Mouse (Mus musculus) heart, postnatal 4 days (tissue): ENCODE measurements around the gene Clca4b. TPM values are rescaled to one million over a fixed set of nuclear protein-coding genes. Genes with fewer than 3 reads are reported as not detected.
"Not testable (repeated sequence)": the region's sequence is repeated elsewhere in the genome, so short reads cannot be mapped to it uniquely, and the experiment has no call there.

Source experiments
- DNase-seq: peaks from one replicate; pipeline ENCODE4 v3.0.0; 2021
- total RNA-seq, 2 experiments: library from RNA; stranded (reverse); gene quantifications; 2 replicates each; pipeline ENCODE4 v1.2.3; 2021

Clca4b gene
- total RNA-seq: not detected

DNA sequence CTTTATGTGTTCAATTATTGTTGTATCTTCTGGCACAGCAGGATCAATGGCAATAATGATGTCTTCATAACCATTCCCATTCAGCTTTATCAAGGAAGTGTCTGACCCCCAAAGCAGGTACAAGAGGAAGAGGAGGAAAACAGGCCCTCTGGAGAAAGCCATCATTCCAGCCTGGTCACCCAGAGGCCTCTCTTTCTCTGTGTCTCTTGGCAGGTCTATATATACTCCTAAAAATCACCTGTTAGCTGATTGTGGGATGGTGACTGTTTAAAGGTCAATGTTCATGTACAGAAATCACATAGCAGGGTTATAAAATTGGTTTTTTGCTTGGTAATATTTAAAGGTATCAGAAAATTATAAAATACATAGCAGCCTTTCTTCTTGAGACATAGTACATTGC is at the start of gene Clca4b:
Gene Clca4b, minus strand, starts transcription at position 195 of the 400 bp plus-strand sequence.
- no peak for DNase-seq

DNA sequence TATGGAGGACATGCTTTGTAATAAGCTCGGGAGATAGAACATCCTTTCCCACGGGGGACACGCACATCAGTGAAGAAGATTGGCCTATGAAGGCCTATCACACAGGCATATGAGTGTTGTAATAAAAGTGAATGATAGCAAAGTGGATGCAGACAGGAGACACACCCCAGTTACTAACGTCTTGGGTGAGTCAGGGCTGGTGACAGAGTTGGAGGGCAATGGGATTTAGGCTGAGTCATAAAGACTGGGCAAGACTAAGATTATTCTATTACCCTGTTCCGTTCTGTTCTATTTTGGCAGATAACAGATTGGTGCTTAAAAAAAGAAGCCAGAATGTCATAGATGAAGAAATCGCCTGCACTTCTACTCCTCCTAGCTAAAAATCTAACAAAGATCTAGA is 48.2 kb upstream of the Clca4b start:
- no peak for DNase-seq

DNA sequence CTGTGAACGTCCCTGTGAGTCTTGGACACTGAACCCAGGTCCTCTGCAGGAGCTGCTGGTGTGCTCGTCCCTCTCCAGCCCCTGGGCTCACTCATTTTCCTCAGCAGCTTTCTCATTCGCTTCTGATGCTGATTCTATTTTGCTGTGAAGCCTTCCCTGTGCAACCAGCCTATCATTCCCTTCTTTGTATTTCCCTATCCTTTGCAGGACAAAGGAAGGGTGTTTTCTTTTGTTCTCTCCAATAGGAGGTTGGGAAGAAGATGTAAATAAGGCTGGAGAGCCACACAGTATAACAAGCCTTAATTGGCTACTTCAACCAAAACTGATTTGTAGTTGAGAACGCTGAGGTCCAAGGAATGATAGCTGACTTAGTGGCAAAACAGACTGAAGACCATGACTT is 45.3 kb upstream of the Clca4b start:
- no peak for DNase-seq

- DNase-seq: no peak
These were observed 43.8 kb upstream of the Clca4b start for GRCm38 (mm10) chr3:144976091-144976490.

GRCm38 (mm10) chr3:144974945-144975344 is 42.6 kb upstream of the Clca4b start, which contains the start of gene Clca4a:
Clca4a (minus strand) TSS chr3:144975045.
- DNase-seq: no peak

DNA sequence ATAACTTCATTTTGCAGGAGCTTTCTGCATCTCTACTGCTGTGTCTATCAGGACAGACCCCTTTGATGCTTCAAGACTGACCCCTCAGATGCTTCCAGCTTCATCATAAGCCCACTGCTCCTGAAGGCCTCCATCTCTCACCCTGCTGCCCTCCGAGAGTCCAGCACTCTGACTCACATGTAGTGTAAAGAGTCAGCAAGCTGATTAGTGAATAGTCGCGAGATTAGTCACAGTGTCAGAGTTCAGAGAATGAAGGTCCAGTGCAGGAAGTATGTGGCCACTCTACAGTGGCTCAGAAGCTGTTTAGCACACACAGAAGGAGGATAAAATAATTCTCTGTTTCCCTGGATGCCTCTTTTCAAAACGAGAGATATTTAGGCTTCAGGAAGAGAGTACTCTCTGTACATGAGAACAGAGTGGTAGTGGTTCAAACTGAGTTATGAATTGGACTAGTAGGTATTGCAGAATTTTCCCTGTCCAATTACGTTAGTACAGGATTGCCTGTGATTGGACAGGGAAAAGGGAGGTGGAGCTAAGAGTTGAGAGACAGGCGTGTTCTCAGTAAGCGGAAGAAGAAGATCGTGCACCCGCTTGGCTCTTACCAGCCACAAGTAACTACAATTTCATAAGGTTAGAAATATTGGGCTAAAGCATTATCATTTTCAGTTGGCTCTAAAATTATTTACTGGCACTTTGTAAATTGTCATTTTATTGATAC is 39.4 kb upstream of the Clca4b start:
- DNase-seq: no peak

DNA sequence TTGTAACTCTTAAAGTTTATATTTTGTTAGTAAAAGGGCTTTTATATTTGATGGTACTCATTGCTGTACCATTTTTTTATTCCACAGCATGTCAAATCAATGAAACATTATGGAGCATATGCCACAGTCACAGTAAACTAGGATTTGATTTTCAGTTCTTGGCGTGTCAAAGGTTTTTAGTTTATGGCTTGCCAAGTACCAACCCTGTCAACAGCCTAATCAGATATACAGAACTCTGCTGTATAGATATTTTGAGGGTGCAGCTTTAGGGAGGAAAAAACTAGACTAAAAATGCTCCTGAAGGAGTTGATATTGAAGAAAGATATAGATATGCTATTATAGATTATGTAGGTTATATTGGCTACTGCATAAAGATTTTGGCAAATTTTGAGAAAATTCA is 37.4 kb upstream of the Clca4b start:
- no peak for DNase-seq

- no peak for DNase-seq
These were observed 33.7 kb upstream of the Clca4b start for GRCm38 (mm10) chr3:144966074-144966473.

DNA sequence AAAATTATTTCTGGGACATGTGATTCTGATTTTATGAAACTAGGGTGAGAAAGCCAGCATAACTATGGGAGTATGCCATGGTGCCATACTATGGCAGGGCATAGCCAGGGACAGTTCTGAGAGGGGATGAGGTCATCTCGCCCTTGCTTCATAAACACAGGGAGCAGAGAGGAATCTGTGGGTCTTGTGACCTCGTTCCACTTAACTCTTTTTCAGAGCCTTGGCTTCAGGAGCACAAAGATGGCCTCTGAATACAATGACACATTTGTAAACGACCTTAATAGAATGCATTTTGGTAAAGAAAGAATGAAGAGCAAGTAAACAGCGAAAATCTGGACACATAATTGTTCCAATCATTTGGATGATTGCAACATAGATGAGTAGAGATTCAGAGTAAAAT is 18.5 kb upstream of the Clca4b start:
- DNase-seq: no peak

GRCm38 (mm10) chr3:144947376-144947775 is 15.0 kb upstream of the Clca4b start:
- not testable (repeated sequence) for DNase-seq

GRCm38 (mm10) chr3:144933625-144934024 is 1.3 kb upstream of the Clca4b start:
- not testable (repeated sequence) for DNase-seq

DNA sequence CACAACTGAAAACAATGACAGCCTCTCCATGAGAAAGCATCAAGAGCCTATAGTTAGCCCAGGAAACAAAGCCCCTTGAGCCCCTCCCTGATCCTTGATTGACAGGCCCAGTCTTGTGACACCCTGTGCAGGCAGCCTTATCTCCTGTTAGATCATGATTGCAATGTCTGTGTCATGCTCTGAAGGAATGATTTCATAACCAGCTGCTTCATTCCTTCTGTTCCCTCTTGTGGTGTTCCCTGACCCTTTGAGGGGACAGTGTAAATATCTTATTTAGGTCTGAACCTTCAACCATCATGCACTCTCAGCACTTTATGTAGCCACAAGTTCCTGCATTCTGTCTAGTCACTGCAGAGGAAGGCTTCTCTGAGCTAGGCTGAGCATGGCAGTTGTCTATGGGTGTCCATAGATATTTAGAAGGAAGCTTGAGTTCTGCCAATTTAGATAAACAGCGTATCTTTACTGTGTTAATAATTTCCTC is 722 bp upstream of the Clca4b start:
- no peak for DNase-seq

DNA sequence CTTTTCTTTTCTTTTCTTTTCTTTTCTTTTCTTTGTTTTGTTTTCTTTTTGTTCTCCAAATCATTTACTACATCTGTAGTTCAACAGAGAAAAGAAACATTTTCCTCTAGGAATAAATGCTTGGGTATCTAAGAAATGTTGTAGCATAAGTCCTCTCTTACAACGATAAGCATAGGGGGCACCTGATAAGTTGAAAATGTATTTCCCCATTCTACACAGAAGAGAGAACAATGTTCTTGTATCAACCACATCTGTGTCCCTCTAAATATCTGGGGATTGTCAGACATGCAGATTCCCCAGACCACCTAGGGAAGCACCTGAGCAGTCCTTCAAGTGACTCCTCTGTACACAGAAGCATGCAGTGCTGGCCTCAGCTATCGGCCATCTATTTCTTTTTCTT is 18.3 kb downstream of the Clca4b start:
- no peak for DNase-seq

DNA sequence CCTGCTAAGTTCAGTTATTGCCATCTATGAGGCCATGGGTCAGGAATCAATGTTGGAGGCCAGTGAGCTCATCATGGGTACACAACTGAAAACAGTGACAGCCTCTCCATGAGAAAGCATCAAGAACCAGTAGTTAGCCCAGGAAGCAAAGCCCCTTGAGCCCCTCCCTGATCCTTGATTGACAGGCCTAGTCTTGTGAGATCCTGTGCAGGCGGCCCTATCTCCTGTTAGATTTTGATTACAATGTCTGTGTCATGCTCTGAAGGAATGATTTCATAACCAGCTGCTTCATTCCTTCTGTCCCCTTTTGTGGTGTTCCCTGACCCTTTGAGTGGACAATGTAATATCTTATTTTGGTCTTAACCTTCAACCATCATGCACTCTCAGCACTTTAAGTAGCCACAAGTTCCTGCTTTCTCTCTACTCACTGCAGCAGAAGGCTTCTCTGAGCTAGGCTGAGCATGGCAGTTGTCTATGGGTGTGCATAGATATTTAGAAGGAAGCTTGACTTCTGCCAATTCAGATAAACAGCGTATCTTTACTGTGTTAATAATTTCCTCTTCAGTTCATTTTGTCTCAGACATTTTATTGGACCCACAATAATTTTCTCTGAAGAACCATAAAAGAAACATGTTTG is 35.2 kb downstream of the Clca4b start:
- no peak for DNase-seq

DNA sequence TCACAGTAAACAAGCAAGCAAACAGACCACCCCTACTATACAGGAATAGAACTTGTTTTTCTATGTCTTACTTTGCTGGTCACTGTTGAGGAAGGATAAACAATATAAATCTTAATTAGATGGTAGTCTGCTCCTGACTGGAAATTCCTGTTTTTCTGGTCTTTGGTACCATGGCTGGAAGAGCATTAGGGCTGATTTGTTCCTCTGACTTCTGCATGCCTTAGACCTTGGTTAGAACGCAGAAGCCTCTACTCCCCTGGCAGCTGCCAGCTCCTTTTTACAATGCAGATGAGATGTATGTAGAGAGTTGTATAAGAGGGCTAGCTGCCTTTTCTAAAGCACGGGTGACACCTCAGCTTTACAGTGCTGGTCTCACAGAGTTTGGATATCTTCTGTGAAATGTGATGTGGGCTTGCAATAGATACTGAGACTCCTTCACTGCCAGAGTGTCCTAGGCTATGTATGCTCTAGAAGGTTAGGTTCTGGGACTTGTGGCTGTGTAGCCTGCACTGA is 42.0 kb downstream of the Clca4b start:
- no peak for DNase-seq

DNA sequence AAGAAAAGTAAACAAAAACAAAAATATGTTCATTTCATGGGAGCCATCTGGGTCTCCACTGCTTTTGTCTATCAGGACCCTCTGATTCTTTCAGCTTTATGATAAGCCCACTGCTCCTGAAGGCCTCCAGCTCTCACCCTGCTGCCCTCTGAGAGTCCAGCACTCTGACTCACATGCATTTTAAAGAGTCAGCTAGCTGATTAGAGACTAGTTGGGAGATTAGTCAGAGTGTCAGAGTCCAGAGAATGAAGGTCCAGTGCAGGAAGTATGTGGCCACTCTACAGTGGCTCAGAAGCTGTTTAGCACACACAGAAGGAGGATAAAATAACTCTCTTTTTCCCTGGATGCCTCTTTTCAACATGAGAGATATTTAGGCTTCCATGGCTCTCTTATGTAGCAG is 45.4 kb downstream of the Clca4b start:
- DNase-seq: no peak

GRCm38 (mm10) chr3:144872012-144872411 is 60.3 kb downstream of the Clca4b start:
- not testable (repeated sequence) for DNase-seq

Other genes starting within 250 kb of the Clca4b start
- gene Sh3glb1, start 212.2 kb downstream of the Clca4b start, total RNA-seq: 100 to 1,000 TPM; 260 to 261 TPM
- 10 to 100 TPM; 11.1 to 12.2 TPM for gene Clca3a1, start 171.6 kb downstream of the Clca4b start, total RNA-seq
- 1 to 10 TPM; 1.5 to 2.0 TPM for gene Clca3a2, start 113.0 kb downstream of the Clca4b start, total RNA-seq
- gene Clca3b, start 83.2 kb downstream of the Clca4b start, total RNA-seq: not detected
- gene Clca4a, start 42.5 kb upstream of the Clca4b start, total RNA-seq: not detected
- not detected for gene Clca1, start 100.2 kb upstream of the Clca4b start, total RNA-seq
- gene Clca2, start 166.9 kb upstream of the Clca4b start, total RNA-seq: under 1 TPM in 1 of 2 experiments, not detected in 1; 0.48 TPM
- gene Odf2l, start 186.1 kb upstream of the Clca4b start, total RNA-seq: 10 to 100 TPM; 13.8 to 18.9 TPM